Mouse (Mus musculus) thymus, adult 2 months (tissue): ENCODE results near the gene Trp53rka.

Experiments used
- CTCF ChIP-seq: fragments of 200-500 bp; IDR thresholded peaks from 2 replicates; pipeline ENCODE4 v1.5.1; 2012; ENCODE audit warnings: mild to moderate bottlenecking, control low read depth, low read length, moderate library complexity, borderline replicate concordance; ENCODE audit not compliant: control insufficient read depth, poor library complexity, insufficient read depth; ENCODE audit errors: extremely low read depth
- POLR2A ChIP-seq: fragments of 200-500 bp; IDR thresholded peaks from 2 replicates; pipeline ENCODE4 v1.6.1; 2012; ENCODE audit warnings: mild to moderate bottlenecking, low read length, control low read depth, moderate library complexity; ENCODE audit not compliant: control insufficient read depth, poor library complexity, insufficient read depth; ENCODE audit errors: extremely low read depth

GRCm38 (mm10) chr2:165493587-165494210, 575 bp upstream of the Trp53rka start:
- TF ChIP-seq CTCF (no peak), POLR2A (no peak)
